Mouse (Mus musculus): ENCODE measurements around the gene Ripk1. TPM values are rescaled to one million over a fixed set of nuclear protein-coding genes. Genes with fewer than 3 reads are reported as not detected.
A peak's percentile ranks its signal among the peaks of the same experiment; 100 is the strongest.
"Not testable (repeated sequence)": the region's sequence is repeated elsewhere in the genome, so short reads cannot be mapped to it uniquely, and the experiment has no call there.

Ripk1 gene
- polyA plus RNA-seq, 1 experiment from 2014 or later = 20.2 TPM

- Histone ChIP-seq H3K27ac (no peak overlapping the region), H3K36me3 (peaks cover 3% of the 10 kb centered on the region; the same call in 1 of the 2 replicates), H3K9me3 (replicated peaks) (no peaks in the 10 kb centered on the region), H3K4me1 (no peaks in the 10 kb centered on the region), H3K4me2 (no peak overlapping the region), H3K27me3 (replicated peaks) (no peaks in the 10 kb centered on the region), H3K4me3 (no peak overlapping the region), H3K9ac (no peak overlapping the region)
- 76% methylated on average over 10 of the region's 10 CpGs for WGBS (ENCODE audit: insufficient replicate concordance)
- ATAC-seq = no peak
Measured at GRCm38 (mm10) chr13:34062466-34062865, 60.3 kb downstream of the Ripk1 start.

GRCm38 (mm10) chr13:34066351-34066750 is 64.2 kb downstream of the Ripk1 start:
- no peaks in the 10 kb centered on the region for H3K9me3 ChIP-seq (replicated peaks)
- H3K4me2 ChIP-seq = no peak overlapping the region
- H3K4me1 ChIP-seq = no peaks in the 10 kb centered on the region
- H3K36me3 ChIP-seq = no peaks in the 10 kb centered on the region; the same call in 1 of the 2 replicates
- H3K9ac ChIP-seq = no peak overlapping the region
- 50% methylated on average over 1 of the region's 1 CpGs for WGBS (ENCODE audit: insufficient replicate concordance)
- ATAC-seq = no peak
- H3K4me3 ChIP-seq = no peak overlapping the region
- H3K27me3 ChIP-seq (replicated peaks) = no peaks in the 10 kb centered on the region
- no peak overlapping the region for H3K27ac ChIP-seq

GRCm38 (mm10) chr13:34070296-34070695 is 68.1 kb downstream of the Ripk1 start:
- Histone ChIP-seq H3K4me1 (no peaks in the 10 kb centered on the region), H3K27ac (no peak overlapping the region), H3K9ac (no peak overlapping the region), H3K4me3 (no peak overlapping the region), H3K9me3 (replicated peaks) (no peaks in the 10 kb centered on the region), H3K4me2 (no peak overlapping the region), H3K36me3 (peaks cover 10% of the 10 kb centered on the region), H3K27me3 (replicated peaks) (no peaks in the 10 kb centered on the region)
- ATAC-seq = no peak
- 71% methylated on average over 4 of the region's 4 CpGs for WGBS (ENCODE audit: insufficient replicate concordance)

GRCm38 (mm10) chr13:34071836-34072235 is 69.7 kb downstream of the Ripk1 start:
- ATAC-seq = no peak
- Histone ChIP-seq H3K36me3 (peaks cover 19% of the 10 kb centered on the region), H3K4me3 (no peak overlapping the region), H3K4me1 (peaks cover 6% of the 10 kb centered on the region), H3K9ac (no peak overlapping the region), H3K27ac (no peak overlapping the region), H3K9me3 (replicated peaks) (no peaks in the 10 kb centered on the region), H3K4me2 (no peak overlapping the region), H3K27me3 (replicated peaks) (no peaks in the 10 kb centered on the region)
- WGBS (ENCODE audit: insufficient replicate concordance) = 79% methylated on average over 6 of the region's 6 CpGs

- H3K4me3 ChIP-seq = no peak overlapping the region
- H3K36me3 ChIP-seq = peaks cover 19% of the 10 kb centered on the region
- no peaks in the 10 kb centered on the region for H3K9me3 ChIP-seq (replicated peaks)
- no peak overlapping the region for H3K9ac ChIP-seq
- ATAC-seq = no peak
- no peak overlapping the region for H3K4me2 ChIP-seq
- H3K4me1 ChIP-seq = peaks cover 13% of the 10 kb centered on the region
- H3K27me3 ChIP-seq (replicated peaks) = no peaks in the 10 kb centered on the region
- no peak overlapping the region for H3K27ac ChIP-seq
- 74% methylated on average over 3 of the region's 3 CpGs for WGBS (ENCODE audit: insufficient replicate concordance)
Measured at GRCm38 (mm10) chr13:34072847-34073246, 70.7 kb downstream of the Ripk1 start.

- Histone ChIP-seq H3K4me1 (peaks cover 21% of the 10 kb centered on the region), H3K36me3 (peaks cover 19% of the 10 kb centered on the region)
- ATAC-seq; H3K4me3 ChIP-seq; H3K27me3 ChIP-seq (replicated peaks); H3K27ac ChIP-seq; H3K9me3 ChIP-seq (replicated peaks); H3K9ac ChIP-seq; H3K4me2 ChIP-seq: not testable (repeated sequence)
- whole genome bisulfite sequencing (ENCODE audit: insufficient replicate concordance) = 80% methylated on average over 12 of the region's 17 CpGs
Measured at GRCm38 (mm10) chr13:34074441-34074840, 72.3 kb downstream of the Ripk1 start.

GRCm38 (mm10) chr13:34075893-34076292 is 73.7 kb downstream of the Ripk1 start:
- not testable (repeated sequence) for H3K4me2 ChIP-seq; H3K9me3 ChIP-seq (replicated peaks); ATAC-seq; H3K9ac ChIP-seq; H3K4me3 ChIP-seq; H3K27ac ChIP-seq
- Histone ChIP-seq H3K36me3 (peaks cover 19% of the 10 kb centered on the region), H3K27me3 (replicated peaks) (peaks cover 11% of the 10 kb centered on the region), H3K4me1 (peaks cover 21% of the 10 kb centered on the region)
- WGBS (ENCODE audit: insufficient replicate concordance) = 66% methylated on average over 6 of the region's 6 CpGs

GRCm38 (mm10) chr13:34076561-34077491 is 74.7 kb downstream of the Ripk1 start:
- no peak for ATAC-seq
- Histone ChIP-seq H3K4me2 (peak overlapping the region; percentile 92), H3K27me3 (replicated peaks) (peaks cover 11% of the 10 kb centered on the region), H3K4me1 (peaks cover 21% of the 10 kb centered on the region), H3K27ac (peak overlapping the region; percentile 75), H3K4me3 (peak overlapping the region; percentile 73), H3K9ac (peak overlapping the region; percentile 81), H3K9me3 (replicated peaks) (no peaks in the 10 kb centered on the region), H3K36me3 (peaks cover 19% of the 10 kb centered on the region)
- WGBS (ENCODE audit: insufficient replicate concordance) = 43% methylated on average over 20 of the region's 20 CpGs

GRCm38 (mm10) chr13:34077492-34078271 is 75.5 kb downstream of the Ripk1 start, which contains the start of gene Tubb2a:
Gene Tubb2a (minus strand): TSS chr13:34078007.
- H3K27me3 ChIP-seq (replicated peaks) = peaks cover 11% of the 10 kb centered on the region
- ATAC-seq = peak; percentile 92
- WGBS (ENCODE audit: insufficient replicate concordance) = under 1% methylated on average over 45 of the region's 45 CpGs

GRCm38 (mm10) chr13:34078500-34079280 is 76.5 kb downstream of the Ripk1 start:
- ATAC-seq = peak; percentile 17
- Histone ChIP-seq H3K4me3 (peak overlapping the region; percentile 73; the same call in 1 of the 2 replicates), H3K4me2 (peak overlapping the region; percentile 92), H3K27me3 (replicated peaks) (peaks cover 11% of the 10 kb centered on the region), H3K27ac (no peak overlapping the region), H3K36me3 (peaks cover 16% of the 10 kb centered on the region), H3K9ac (peak overlapping the region; percentile 81), H3K9me3 (replicated peaks) (no peaks in the 10 kb centered on the region), H3K4me1 (peaks cover 21% of the 10 kb centered on the region)
- WGBS (ENCODE audit: insufficient replicate concordance) = 31% methylated on average over 16 of the region's 16 CpGs

More at GRCm38 (mm10) chr13:34077492-34078271, 75.5 kb downstream of the Ripk1 start, which contains the start of gene Tubb2a:
- Histone ChIP-seq H3K4me3 (peak within 1 kb of the TSS; percentile 73), H3K9me3 (replicated peaks) (no peaks in the 10 kb centered on the region), H3K27ac (peak within 1 kb of the TSS; percentile 75), H3K4me1 (peaks cover 21% of the 10 kb centered on the region), H3K9ac (peak within 1 kb of the TSS; percentile 81), H3K36me3 (peaks cover 19% of the 10 kb centered on the region), H3K4me2 (peak within 1 kb of the TSS; percentile 92)

GRCm38 (mm10) chr13:34079801-34080200 is 77.6 kb downstream of the Ripk1 start:
- Histone ChIP-seq H3K4me2 (no peak overlapping the region), H3K4me1 (peaks cover 21% of the 10 kb centered on the region), H3K27me3 (replicated peaks) (peaks cover 11% of the 10 kb centered on the region), H3K9me3 (replicated peaks) (no peaks in the 10 kb centered on the region), H3K27ac (no peak overlapping the region), H3K4me3 (no peak overlapping the region), H3K36me3 (peaks cover 13% of the 10 kb centered on the region), H3K9ac (no peak overlapping the region)
- no peak for ATAC-seq
- 75% methylated on average over 3 of the region's 3 CpGs for WGBS (ENCODE audit: insufficient replicate concordance)

All from liver, embryonic 12.5 days (tissue).